Mouse (Mus musculus): ENCODE results near the gene 1700020L24Rik. TPM values are rescaled to one million over a fixed set of nuclear protein-coding genes. Genes with fewer than 3 reads are reported as not detected.

The 1700020L24Rik gene
- total RNA-seq, 2 experiments from 2014 or later = 30.8 to 77.0 TPM

DNA sequence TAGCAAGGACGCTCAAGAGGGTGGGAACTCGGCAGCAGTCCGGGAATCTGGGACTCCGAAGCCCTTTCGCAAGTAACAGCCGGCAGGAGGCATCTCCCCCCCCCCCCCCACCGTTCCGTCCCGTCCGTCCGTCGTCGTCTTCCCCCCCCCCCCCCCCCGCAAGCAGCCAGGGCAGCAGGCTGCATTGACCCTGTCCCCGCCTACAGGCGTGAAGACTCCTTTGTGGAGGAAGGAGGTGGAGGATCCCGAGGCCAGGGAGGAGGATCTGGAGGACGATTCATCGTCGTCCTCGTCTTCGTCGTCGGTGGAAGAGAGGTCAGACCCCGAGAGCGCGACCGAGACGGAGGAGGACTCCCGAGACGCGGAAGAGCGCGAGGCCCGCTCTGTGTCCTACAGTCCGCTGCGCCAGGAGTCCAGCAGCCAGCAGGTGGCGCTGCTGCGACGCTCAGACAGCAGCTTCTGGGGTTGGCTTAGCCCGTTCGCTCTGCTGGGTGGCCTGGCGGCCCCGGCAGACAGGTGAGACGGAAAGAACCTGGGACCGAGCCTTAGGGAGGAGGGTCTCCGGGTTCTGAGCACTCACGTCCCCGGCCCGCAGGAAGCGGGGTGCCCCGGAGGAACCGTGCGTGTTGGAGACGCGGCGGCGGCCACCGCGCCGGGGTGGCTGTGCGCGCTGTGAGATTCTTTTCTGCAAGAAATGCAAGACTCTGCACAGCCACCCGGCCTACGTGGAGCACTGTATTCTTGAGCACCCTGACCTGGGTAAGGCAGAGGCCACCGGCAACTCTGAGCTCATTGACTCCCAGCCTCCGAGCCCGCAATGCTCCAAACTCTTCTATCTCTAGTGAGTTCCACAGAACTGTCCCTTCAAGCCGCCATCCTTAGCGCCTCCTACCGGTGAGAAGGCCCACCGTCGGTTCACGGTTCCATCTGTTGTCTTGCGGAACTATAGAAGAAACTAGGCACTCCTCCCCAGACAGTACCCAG is 2.9 kb downstream of the 1700020L24Rik start:
- ATAC-seq (replicated peaks; ENCODE audit: poor library complexity) = peak; percentile 80

DNA sequence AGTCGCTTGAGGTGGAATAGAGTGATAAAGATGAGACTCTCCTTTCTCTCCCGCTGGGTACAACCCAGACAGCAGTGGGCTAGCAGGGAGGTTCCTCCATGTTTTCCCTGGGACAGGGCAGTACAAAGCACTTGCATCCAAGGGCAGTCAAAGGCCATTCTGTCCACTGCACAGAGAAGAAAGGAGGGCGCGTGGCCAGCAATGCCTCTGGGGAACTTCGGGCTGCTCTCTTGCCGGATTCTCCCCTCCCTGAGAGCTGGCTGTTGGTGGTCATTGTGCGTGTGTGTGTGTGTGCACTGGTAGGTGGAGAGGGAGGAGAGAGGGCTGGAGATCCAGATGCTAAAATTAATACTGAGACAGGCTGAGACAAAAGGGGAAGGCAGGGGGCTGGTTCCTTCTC is 3.8 kb downstream of the 1700020L24Rik start:
- no peak for ATAC-seq (replicated peaks; ENCODE audit: poor library complexity)

DNA sequence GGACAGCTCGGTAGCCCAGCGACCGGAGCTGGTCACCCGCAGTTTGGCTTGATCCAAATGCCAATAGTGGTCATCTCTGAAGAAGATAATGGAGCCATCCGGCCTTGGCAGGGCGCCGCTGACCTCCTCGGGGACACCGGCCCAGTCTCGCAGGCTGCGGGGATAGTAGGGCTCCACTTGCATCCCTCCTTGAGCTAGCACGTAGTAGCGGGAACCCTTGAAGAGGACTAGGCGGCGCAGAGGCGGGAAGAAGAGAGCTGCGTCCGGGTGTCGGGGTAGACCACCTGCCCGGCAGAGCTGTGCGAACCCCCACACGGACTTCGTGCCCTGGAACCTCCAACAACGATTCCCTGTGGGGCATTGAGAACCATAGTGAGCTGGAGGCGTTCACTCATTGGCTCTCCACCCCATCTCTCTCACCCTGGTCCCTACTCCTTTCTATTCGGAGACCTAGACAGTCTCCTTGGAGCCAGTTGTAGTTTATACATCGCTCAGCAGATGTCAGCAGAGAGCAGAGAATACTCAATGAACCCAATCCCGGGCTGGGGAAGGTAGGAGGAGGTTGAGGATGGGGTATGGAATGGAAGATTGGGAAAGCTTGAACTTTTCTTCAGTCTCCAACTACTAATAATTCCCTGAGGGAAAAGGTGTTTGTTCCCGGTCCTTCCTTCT is 5.3 kb downstream of the 1700020L24Rik start:
- ATAC-seq (replicated peaks; ENCODE audit: poor library complexity) = peak; percentile 54

DNA sequence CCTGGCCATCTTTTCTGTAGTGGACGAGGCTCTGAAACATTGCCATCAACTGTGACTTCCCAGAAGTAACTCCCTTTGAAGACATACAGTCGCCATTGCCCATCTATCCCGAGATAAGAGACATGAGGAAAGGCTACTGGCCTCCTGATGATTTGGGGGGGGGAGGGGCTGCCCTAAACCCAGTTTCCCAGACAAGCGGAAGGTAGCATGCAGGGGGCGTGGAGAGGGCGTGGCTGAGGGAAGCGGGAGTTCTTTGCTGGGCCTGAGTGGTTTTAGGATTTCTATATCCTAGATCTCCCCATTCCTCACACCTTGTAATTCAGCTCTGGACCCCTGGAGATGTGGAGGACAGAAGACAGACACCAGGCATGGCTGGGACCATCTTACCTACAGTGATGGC is 6.3 kb downstream of the 1700020L24Rik start:
- no peak for ATAC-seq (replicated peaks; ENCODE audit: poor library complexity)

DNA sequence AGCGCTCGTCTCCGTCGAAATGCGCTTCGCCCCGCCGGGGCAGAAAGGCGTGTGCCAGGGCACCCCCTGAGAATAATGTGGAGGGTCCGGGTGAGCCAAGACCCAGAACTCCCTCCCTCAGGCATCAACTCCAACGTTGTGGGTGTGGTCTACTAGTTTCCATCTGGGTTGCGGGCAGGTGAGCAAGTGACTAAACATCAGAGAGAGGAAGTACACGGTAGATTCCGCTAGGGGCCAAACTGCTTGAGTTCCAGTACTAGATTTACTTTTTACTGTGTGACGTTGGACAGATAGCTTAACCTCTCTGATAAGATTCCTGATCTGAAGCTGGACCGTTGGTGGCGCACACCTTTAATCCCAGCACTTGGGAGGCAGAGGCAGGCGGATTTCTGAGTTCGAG is 7.5 kb downstream of the 1700020L24Rik start:
- ATAC-seq (replicated peaks; ENCODE audit: poor library complexity) = peak; percentile 9; the same call in 1 of the 2 replicates

DNA sequence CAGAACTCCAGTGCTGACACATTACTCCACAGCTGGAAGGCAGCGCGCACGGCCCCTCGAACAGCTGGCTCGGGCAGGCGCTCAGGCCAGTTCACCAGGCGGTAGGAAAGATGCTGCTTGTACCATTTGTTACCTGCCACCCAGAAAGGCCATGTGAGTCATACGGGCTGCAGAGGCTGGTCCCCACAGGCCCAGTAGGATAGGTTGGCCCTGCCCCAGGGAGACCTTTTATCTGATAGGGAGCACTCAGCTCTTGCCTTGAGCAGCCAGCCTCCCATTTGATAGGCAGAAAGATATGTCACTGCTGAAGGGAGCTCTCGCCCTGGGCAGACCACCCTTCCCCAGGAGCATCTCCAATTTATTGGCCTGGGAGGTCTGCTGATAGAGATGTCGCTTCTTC is 10.1 kb downstream of the 1700020L24Rik start:
- no peak for ATAC-seq (replicated peaks; ENCODE audit: poor library complexity)

DNA sequence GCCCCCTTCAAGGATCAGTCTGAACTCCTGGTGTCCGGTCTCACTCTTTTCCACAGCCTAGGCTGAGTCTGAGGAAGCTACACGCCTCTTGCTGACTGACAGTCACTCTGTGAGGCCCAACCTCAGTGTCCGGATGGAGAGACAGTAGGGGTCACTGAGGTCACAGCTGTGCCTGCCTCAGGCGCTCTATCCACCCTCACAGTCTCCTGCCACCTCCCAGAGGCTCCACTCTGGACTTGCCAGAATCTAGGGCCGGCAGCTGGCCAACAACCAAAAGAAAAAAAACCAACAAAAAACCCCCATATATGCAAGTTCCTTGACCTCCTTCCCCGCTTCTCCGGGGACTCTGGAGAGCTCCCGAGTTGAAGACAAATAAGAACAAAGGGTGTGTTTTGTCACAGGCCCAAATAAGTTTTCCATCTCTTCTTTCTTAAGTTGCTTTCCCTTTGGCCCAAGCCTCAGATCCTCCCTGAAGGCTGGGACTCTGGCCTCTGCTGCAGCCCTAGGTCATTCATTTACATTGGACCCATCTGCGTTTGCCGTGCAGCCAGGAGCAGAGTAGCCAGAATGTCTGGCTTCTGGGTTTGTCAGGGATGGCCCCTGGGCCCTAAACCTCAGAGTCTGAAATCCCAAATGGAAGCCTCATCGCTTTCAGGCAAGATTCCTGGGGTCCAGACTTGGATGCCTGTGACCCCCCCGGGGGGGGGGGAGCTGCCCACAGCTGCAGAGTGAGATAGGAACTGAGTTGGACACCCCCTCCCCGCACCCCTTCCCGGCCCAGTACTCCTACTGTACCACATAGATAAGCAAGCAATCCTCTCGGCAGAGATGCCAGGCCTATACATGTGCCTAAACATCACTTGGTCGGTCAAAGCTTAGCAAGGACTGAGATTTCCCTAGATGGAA is 10.8 kb downstream of the 1700020L24Rik start:
- no peak; the same call in 1 of the 2 replicates for ATAC-seq (replicated peaks; ENCODE audit: poor library complexity)

DNA sequence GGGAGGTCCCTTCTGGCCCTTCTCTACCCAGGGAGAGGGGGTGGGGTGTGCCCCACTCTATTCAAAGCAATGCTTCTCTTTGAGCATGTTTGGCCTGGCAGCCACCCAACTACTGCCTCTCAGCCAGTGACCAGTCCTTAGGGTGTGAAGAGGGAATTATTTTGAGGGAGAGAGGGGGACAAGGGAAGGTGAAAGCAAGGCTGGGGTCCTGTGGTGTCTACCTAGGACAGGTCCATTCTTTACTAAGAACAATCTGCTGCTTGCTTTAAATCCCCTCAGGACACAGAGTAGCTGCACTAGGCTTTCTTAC is 11.4 kb downstream of the 1700020L24Rik start:
- no peak for ATAC-seq (replicated peaks; ENCODE audit: poor library complexity)

DNA sequence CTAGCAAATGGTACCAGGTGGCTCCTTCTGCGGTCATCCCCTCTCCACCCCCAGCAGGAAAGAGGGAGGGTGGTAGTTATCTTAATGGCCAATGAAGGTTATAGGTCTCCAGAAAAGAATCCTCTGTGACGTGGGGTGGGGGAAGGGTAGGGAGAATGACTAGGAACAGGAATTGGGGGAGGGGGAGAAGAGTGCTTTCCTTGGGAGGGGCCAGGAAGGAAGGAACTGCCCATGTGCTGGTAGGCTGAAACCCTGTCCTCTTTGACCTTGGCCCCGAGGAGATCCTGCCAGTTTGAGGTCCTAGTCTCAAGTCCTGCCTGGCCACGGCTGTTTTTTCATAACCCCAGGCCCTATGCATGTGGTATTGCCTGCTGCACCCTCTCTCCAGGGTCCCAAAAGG is 11.8 kb downstream of the 1700020L24Rik start:
- no peak for ATAC-seq (replicated peaks; ENCODE audit: poor library complexity)

DNA sequence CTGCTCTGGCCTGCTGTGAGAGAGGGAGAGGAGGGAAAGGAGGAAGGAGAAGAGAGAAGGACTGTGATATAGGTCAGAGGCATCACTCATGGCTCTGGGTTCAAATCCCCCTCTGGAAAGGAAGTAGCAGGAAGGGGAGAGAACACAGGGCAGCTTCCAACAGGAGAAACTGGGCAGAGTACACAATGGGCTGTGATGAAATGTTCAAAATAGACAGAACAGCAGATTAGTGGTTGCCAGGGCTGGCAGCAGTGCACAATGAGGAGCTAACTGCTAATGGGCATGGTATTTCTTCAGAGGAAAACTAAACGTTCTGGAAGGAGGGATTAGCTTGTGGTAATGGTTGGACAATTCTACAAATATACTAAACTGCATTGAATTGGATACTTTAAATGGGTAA is 13.1 kb downstream of the 1700020L24Rik start:
- no peak for ATAC-seq (replicated peaks; ENCODE audit: poor library complexity)

DNA sequence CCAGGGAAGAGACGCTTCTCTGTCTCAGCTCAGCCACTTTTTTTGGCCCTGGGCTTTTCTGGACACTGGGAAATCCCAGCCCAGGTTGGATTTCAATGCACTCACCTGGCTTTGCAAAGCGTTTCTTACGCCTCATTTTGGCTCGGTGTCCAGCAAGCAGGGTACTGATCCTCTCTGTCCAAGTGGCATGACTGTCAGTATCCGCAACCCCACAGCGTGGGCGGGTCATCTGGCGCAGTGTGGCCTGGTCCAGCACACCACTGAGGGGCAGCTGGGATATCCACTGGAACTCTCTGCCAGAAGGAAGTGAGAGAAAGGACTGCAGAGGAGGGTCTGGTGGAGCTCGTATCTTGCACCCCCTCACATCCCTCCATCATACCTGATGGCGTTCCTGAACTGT is 13.8 kb downstream of the 1700020L24Rik start:
- ATAC-seq (replicated peaks; ENCODE audit: poor library complexity) = no peak

DNA sequence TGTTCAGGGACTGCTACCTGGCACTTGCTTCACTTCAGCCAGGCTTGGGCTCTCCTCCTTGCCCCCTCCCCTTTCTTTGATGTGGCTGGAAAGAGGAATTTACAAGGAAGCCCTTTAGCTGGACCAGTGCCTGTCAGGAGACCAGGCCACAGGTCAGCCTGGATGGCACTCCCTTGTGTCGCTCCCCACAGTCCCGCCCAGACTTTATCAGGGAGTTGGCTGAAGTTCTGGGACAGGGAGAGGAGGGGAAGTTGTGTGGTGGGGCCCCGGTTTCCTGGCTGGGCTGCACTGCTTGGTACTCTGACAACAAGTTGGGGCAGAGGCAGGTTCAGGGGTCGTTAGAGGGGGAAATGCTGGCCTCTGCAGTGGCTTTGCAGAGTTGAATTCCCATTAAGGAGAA is 17.1 kb downstream of the 1700020L24Rik start:
- peak; percentile 67 for ATAC-seq (replicated peaks; ENCODE audit: poor library complexity)

DNA sequence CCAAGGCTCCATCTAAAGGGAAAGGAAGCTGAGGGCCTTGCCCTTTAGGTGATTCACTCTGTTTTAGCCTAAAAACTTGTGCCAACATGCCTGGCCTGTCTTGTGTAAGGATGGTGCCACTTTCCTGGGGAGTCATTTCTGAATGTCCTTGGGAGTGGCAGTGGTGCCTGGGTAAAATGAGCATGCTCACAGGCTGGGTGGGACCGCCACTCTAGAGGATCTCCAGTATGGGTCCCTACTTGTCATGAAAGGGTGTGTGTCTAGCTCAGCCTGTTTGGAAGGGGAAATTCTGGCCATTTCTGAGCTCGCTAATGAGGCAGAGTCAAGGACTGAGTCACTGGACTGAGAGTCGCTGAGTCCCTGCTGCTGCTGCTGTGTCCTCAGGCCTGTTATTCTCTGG is 18.1 kb downstream of the 1700020L24Rik start:
- ATAC-seq (replicated peaks; ENCODE audit: poor library complexity) = 0 out of 2 replicates have a peak, but pooled peaks have one; percentile 4

DNA sequence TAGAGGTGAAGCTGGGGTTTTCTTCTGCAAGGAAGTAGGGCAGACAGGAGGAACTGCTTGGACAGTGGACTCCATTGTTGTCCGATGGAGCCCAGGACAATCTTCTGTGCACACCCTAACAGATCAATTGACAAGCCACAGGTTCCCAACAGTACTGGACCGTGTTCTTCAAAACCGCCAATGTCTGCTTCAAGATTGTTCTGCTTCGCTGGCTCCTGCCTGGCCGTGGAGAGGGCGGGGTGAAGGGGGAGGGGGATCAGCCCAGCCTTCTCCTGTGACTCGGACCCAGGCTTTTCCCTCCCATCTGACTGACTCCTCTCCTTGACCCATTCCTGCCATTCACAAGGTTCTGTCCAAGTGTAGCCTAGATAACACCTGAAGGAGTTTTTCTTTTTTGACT is 19.8 kb downstream of the 1700020L24Rik start:
- ATAC-seq (replicated peaks; ENCODE audit: poor library complexity) = no peak

DNA sequence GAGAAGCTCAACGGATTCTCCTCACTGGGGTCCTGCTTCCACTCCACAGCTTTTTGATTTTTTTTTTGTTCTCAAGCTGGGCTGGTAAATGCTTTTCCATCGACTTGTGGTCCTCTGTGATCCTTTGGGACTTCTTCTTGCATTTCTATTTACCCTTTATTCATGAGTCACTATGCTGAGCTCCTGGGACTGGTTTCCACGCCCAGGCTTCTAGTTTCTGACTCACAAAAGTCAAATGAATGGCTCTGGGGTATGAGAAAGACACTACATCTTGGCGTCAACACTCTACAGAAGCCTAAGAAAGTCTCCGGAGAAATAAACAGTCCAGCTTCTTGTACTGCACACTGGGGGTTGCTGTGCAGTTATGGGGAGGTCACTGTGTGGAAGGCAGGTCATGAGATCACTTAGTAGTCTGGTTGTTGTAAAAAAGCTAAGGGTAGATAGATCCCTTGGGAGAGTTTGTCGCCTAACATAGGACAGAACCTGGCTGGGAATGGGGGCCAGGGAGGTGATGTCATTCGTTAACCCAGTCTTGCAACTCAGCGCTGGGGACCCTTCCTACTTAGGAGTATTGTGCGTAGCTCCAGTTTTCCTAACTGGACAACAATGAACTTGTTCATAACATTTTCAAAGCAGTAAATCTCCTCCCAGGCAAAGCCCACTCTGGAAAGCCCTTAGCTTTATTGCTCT is 20.6 kb downstream of the 1700020L24Rik start:
- ATAC-seq (replicated peaks; ENCODE audit: poor library complexity) = no peak

DNA sequence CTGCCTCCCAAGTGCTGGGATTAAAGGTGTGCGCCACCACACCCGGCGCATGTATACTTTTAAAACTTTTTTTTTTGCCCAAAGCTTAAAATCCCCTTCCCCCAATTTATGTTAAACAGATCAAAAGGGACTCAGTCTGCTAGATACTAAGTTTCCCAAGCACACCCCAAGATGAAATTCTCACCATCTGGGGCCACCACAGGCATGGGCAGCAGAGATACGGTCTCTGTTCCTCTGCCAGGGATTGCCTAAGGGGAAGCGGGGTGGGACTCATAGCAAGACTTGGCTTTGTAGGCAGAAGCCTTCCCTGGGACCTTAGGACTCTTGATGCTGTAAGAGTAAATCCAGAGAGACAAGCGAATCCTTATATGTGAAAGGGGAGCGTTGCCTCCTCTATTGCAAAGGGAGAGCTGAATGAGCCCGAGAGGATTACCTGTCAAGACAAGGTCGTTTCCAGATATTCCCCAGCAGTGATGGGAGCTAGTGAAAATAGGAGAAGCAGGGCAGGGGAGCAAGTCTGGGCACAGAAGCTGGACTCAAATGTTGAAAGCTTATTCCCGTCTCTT is 24.1 kb downstream of the 1700020L24Rik start:
- peak; percentile 60 for ATAC-seq (replicated peaks; ENCODE audit: poor library complexity)

DNA sequence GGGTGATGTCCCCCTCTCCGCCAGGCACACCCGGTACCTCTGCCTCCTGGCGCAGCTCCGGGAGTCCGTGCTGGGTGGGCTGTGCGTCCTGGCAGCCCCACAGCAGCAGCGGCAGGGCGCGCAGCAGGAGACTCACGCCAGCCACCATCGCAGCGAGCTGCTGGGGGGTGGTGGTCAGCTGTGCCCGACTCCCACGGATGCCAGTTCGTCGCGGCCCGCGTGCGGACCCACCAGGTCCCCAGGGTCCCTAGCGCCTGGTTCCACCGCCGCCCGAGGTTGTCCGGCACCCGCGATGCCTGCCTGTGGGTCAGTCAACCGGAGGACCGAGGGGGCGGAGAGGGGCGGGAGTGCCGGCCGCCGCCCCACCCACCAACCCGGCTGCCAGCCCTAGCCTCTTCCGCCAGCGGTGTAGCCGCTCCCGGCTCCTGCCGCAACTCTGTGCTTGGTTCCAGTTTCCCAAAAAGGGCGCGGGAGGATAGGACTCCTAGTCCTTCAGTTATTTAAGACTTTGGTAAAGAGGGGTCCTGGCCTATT is 25.3 kb downstream of the 1700020L24Rik start, which contains the start of gene Mmp28:
TSS of gene Mmp28 (minus strand) at position 361 of the 534 bp plus-strand sequence.
- peak; percentile 45; the same call in 1 of the 2 replicates for ATAC-seq (replicated peaks; ENCODE audit: poor library complexity)

DNA sequence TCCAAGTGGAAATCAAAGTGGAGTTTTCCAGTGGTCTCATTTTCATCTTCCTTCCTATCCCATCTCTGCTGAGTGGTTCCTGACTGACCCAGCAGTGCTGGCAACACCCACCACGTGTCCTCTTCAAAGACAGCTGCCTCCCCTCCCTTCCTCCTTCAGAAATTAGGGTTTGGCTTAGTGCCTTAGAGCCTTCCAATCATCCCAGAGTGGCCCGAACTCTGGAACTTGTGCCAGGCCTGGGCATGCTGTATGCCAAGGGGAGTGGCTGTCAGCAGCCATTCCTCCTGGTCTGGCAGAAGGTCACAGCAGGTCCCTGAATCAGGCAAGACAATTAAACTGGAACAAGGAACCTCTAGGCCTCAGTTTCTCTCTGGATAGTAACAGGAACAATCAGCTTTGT is 28.5 kb downstream of the 1700020L24Rik start:
- ATAC-seq (replicated peaks; ENCODE audit: poor library complexity) = no peak

DNA sequence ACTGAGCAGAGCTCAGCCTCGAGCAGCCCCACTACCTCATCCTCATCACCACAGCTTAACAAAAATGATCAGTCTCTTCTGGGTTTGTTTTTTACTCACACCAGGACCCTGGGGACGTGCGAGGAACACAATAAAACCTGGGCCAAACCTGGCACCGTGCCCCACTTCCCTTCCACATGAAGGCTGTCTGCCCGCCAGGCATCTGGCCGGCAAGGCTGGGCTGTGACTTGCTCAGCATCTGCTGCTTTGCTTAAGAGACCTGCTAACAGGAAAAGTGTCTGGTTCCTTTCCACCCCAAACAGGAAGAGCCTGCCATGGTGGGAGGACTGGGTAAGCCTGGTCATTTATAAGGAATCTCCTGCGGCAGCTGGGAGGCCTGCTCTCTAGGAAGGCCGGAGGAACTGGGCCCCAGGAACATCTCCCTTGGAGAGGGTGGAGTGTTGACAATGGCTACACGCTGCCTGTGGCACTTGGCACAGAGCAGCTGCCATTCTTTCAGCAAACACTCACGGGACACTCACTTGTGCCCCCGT is 29.7 kb downstream of the 1700020L24Rik start:
- peak; percentile 51 for ATAC-seq (replicated peaks; ENCODE audit: poor library complexity)

All from megakaryocyte progenitor cell, adult 5-6 weeks (primary cell).